Mouse (Mus musculus) cerebellum, adult 2 months (tissue): ENCODE measurements at regions not wholly inside any gene's neighbourhood (a gene's known extent, or its start where the extent isn't known, plus 50 kb on each side); places are given as distances from the start of the nearest gene placed in this dataset.

Experiments
- CTCF ChIP-seq: fragments of 200-500 bp; IDR thresholded peaks from 2 replicates; pipeline ENCODE4 v1.5.1; 2011; ENCODE audit warnings: low read depth, mild to moderate bottlenecking, control low read depth, low read length, moderate library complexity, borderline replicate concordance; ENCODE audit not compliant: insufficient read depth
- POLR2A ChIP-seq: fragments of 200-500 bp; IDR thresholded peaks from 2 replicates; pipeline ENCODE4 v1.6.1; 2011; ENCODE audit warnings: low read length, control low read depth, borderline replicate concordance; ENCODE audit not compliant: insufficient read depth

DNA sequence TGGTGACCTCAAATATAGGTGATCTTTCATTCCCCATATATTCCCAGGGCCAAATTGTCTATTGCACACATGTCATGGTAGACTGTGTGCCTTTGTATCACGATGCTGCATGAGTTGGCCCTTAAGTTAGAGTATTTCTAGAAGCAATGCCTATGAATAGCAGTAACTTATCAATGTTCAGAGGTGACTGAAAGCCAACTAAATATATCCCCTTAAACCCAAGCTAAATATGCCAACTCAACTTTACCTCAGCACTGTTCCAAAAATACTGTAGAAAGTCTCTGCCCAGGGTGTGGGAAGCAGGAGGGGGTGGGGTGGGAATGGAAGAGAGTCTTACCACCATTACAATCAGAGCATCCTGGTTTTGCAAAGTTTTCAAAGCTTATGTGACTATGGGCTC, 144.6 kb upstream of the Serp2 start:
- TF ChIP-seq CTCF (no peak), POLR2A (no peak)
